Mouse (Mus musculus) G1E (cell line): ENCODE measurements around the gene Nrp1.

Source experiments
- CTCF ChIP-seq: IDR thresholded peaks from 2 replicates; pipeline ENCODE4 v1.5.1; 2012; ENCODE audit warnings: low read depth, low read length, inconsistent platforms, mixed read lengths
- GATA1 ChIP-seq: IDR thresholded peaks from 2 replicates; pipeline ENCODE4 v1.6.1; 2012; ENCODE audit warnings: borderline replicate concordance, low read length, inconsistent platforms, mixed read lengths
- POLR2AphosphoS5 ChIP-seq: IDR thresholded peaks from 2 replicates; pipeline ENCODE4 v1.6.1; 2012; ENCODE audit warnings: low read depth, low read length, inconsistent platforms; ENCODE audit not compliant: insufficient replicate concordance
- TAL1 ChIP-seq: conservative IDR thresholded peaks from 2 replicates; pipeline ENCODE4 v1.6.1; 2012; ENCODE audit warnings: low read depth, low read length, inconsistent platforms, mixed read lengths

DNA sequence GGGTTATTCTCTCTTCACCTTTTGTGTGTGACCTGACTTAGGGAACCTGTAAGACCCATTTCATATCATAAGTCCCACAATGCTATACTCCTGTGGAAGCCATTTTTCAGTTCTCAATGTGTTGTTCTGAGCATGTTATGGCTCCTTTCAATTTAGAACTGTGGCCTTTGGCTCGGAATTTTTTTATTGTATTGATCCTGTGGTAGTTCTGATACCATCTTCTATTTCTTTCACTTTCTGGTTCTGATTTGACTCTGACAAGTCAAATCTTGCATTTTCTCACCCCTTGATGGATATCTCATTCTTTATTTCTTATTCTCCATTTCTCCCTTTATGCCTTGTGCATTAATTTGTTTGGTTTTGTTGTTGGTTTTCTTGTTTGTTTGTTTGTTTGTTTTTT is 167.5 kb downstream of the Nrp1 start:
- TF ChIP-seq CTCF (no peak), POLR2AphosphoS5 (no peak), GATA1 (no peak), TAL1 (no peak)
